Mouse (Mus musculus) forebrain, embryonic 14.5 days (tissue): Measurements from ENCODE around the gene Traf3ip3. TPM values are rescaled to one million over a fixed set of nuclear protein-coding genes. Genes with fewer than 3 reads are reported as not detected.

Source experiments
- ATAC-seq: fragments of 200-750 bp; cut with Nextera tagmentation; 2 replicates; pipeline ENCODE4 v1.8.0; 2017; ENCODE audit warnings: mild to moderate bottlenecking, moderate library complexity
- DNase-seq: peaks from one replicate; pipeline ENCODE4 v3.0.0-alpha.2; 2015; ENCODE audit warnings: low spot score
- H3K27ac ChIP-seq: fragments of 300-500 bp; sonication (generic); 2 replicates; pipeline ENCODE4 v1.5.1; 2014; ENCODE audit warnings: low read depth, mild to moderate bottlenecking, control low read depth, low read length, moderate library complexity
- H3K27me3 ChIP-seq: fragments of 300-500 bp; sonication (generic); replicated peaks from 2 replicates; pipeline ENCODE4 v1.6.1; 2014; ENCODE audit warnings: low read length, control low read depth, mixed read lengths; ENCODE audit not compliant: control insufficient read depth, insufficient read depth
- H3K36me3 ChIP-seq: fragments of 300-500 bp; sonication (generic); 2 replicates; pipeline ENCODE4 v1.6.1; 2014; ENCODE audit warnings: low read length, control low read depth; ENCODE audit not compliant: control insufficient read depth, insufficient read depth
- H3K4me1 ChIP-seq: fragments of 300-500 bp; sonication (generic); 2 replicates; pipeline ENCODE4 v1.6.1; 2014; ENCODE audit warnings: antibody characterized with exemption, low read length, control low read depth; ENCODE audit not compliant: control insufficient read depth, insufficient read depth
- H3K4me2 ChIP-seq: fragments of 300-500 bp; sonication (generic); 2 replicates; pipeline ENCODE4 v1.6.1; 2014; ENCODE audit warnings: mild to moderate bottlenecking, control low read depth, low read length
- H3K4me3 ChIP-seq: fragments of 300-500 bp; sonication (generic); 2 replicates; pipeline ENCODE4 v1.5.1; 2014; ENCODE audit warnings: low read depth, low read length, control low read depth
- H3K9ac ChIP-seq: fragments of 300-500 bp; sonication (generic); 2 replicates; pipeline ENCODE4 v1.6.1; 2014; ENCODE audit warnings: mild to moderate bottlenecking, low read length, control low read depth, moderate library complexity
- H3K9me3 ChIP-seq: fragments of 300-500 bp; sonication (generic); replicated peaks from 2 replicates; pipeline ENCODE4 v1.6.1; 2016; ENCODE audit warnings: low read length, control low read depth, mixed read lengths; ENCODE audit not compliant: control insufficient read depth
- WGBS: fragments of 180-500 bp; shearing (Covaris S2); extraction: QIAGEN DNeasy Blood & Tissue Kit; methylation state at CpG from one replicate; pipeline ENCODE4 v1.1.7; 2014; 5-methylcytosine and 5-hydroxymethylcytosine counted together
- polyA plus RNA-seq: library from polyadenylated mRNA; unstranded; fragments of >200 nt; fragmentation: Nextera tagmentation; extraction: Ambion mirVana; gene quantifications from 2 replicates; pipeline ENCODE4 v1.2.1, GENCODE M21; 2014

The Traf3ip3 gene
- polyA plus RNA-seq, 1 experiment from 2014 or later, result 1.5 TPM

- WGBS, result 81% methylated on average over 4 of the region's 4 CpGs
- Histone ChIP-seq H3K9me3 (no peaks in the 10 kb centered on the region), H3K27me3 (no peaks in the 10 kb centered on the region), H3K36me3 (no peaks in the 10 kb centered on the region), H3K4me3 (no peak overlapping the region), H3K4me1 (no peaks in the 10 kb centered on the region), H3K27ac (no peak overlapping the region), H3K4me2 (no peak overlapping the region), H3K9ac (no peak overlapping the region)
- ATAC-seq (no peak), DNase-seq (no peak)
These were observed 56.4 kb downstream of the Traf3ip3 start for GRCm38 (mm10) chr1:193145101-193145500.

- Histone ChIP-seq H3K4me3 (no peak overlapping the region), H3K36me3 (no peaks in the 10 kb centered on the region), H3K27me3 (no peaks in the 10 kb centered on the region), H3K4me1 (no peaks in the 10 kb centered on the region), H3K9ac (no peak overlapping the region), H3K4me2 (no peak overlapping the region), H3K9me3 (no peaks in the 10 kb centered on the region), H3K27ac (no peak overlapping the region)
- no peak for DNase-seq
- ATAC-seq, result no peak
- WGBS, result 90% methylated on average over 6 of the region's 6 CpGs
These were observed 57.0 kb downstream of the Traf3ip3 start for GRCm38 (mm10) chr1:193144516-193144915.

GRCm38 (mm10) chr1:193142517-193143062 is 58.9 kb downstream of the Traf3ip3 start:
- DNase-seq (no peak), ATAC-seq (no peak)
- Histone ChIP-seq H3K27me3 (no peaks in the 10 kb centered on the region), H3K4me1 (no peaks in the 10 kb centered on the region), H3K27ac (no peak overlapping the region), H3K9me3 (no peaks in the 10 kb centered on the region), H3K36me3 (no peaks in the 10 kb centered on the region), H3K4me2 (no peak overlapping the region), H3K4me3 (no peak overlapping the region), H3K9ac (no peak overlapping the region)
- 84% methylated on average over 8 of the region's 8 CpGs for WGBS

- Histone ChIP-seq H3K4me1 (no peaks in the 10 kb centered on the region), H3K27ac (no peak overlapping the region), H3K4me3 (no peak overlapping the region), H3K36me3 (no peaks in the 10 kb centered on the region), H3K27me3 (no peaks in the 10 kb centered on the region), H3K9ac (no peak overlapping the region), H3K9me3 (no peaks in the 10 kb centered on the region), H3K4me2 (no peak overlapping the region)
- ATAC-seq (no peak), DNase-seq (no peak)
- WGBS, result 75% methylated on average over 7 of the region's 7 CpGs
These were observed 60.4 kb downstream of the Traf3ip3 start for GRCm38 (mm10) chr1:193141118-193141517.

- H3K4me3 ChIP-seq, result no peak overlapping the region
- DNase-seq (no peak), ATAC-seq (no peak)
- no peaks in the 10 kb centered on the region for H3K27me3 ChIP-seq
- H3K4me2 ChIP-seq, result no peak overlapping the region
- H3K36me3 ChIP-seq, result no peaks in the 10 kb centered on the region
- no peak overlapping the region for H3K9ac ChIP-seq
- no peaks in the 10 kb centered on the region for H3K9me3 ChIP-seq
- no peaks in the 10 kb centered on the region for H3K4me1 ChIP-seq
- H3K27ac ChIP-seq, result no peak overlapping the region
- 52% methylated on average over 3 of the region's 3 CpGs for WGBS
These were observed 62.8 kb downstream of the Traf3ip3 start for GRCm38 (mm10) chr1:193138669-193139068.

GRCm38 (mm10) chr1:193138087-193138486 is 63.4 kb downstream of the Traf3ip3 start:
- Histone ChIP-seq H3K4me2 (no peak overlapping the region), H3K4me3 (no peak overlapping the region), H3K9ac (no peak overlapping the region), H3K27ac (no peak overlapping the region), H3K27me3 (no peaks in the 10 kb centered on the region), H3K36me3 (no peaks in the 10 kb centered on the region), H3K4me1 (no peaks in the 10 kb centered on the region), H3K9me3 (no peaks in the 10 kb centered on the region)
- ATAC-seq, result no peak
- DNase-seq, result peak; percentile 5
- WGBS, result 51% methylated on average over 7 of the region's 7 CpGs

GRCm38 (mm10) chr1:193133726-193134125 is 67.8 kb downstream of the Traf3ip3 start:
- Histone ChIP-seq H3K9ac (no peak overlapping the region), H3K36me3 (no peaks in the 10 kb centered on the region), H3K4me1 (peaks cover 9% of the 10 kb centered on the region), H3K4me2 (no peak overlapping the region), H3K4me3 (no peak overlapping the region), H3K9me3 (no peaks in the 10 kb centered on the region), H3K27ac (no peak overlapping the region), H3K27me3 (no peaks in the 10 kb centered on the region)
- ATAC-seq (no peak), DNase-seq (no peak)
- WGBS, result 90% methylated on average over 1 of the region's 1 CpGs

GRCm38 (mm10) chr1:193132385-193132784 is 69.1 kb downstream of the Traf3ip3 start:
- Histone ChIP-seq H3K4me3 (no peak overlapping the region), H3K4me1 (peaks cover 10% of the 10 kb centered on the region), H3K9ac (no peak overlapping the region), H3K27me3 (no peaks in the 10 kb centered on the region), H3K27ac (no peak overlapping the region), H3K36me3 (peaks cover 7% of the 10 kb centered on the region), H3K4me2 (no peak overlapping the region), H3K9me3 (no peaks in the 10 kb centered on the region)
- no peak for DNase-seq
- ATAC-seq, result no peak

- Histone ChIP-seq H3K4me3 (no peak overlapping the region), H3K9me3 (no peaks in the 10 kb centered on the region), H3K36me3 (peaks cover 17% of the 10 kb centered on the region), H3K4me2 (no peak overlapping the region), H3K27ac (no peak overlapping the region), H3K27me3 (no peaks in the 10 kb centered on the region), H3K4me1 (peaks cover 10% of the 10 kb centered on the region), H3K9ac (no peak overlapping the region)
- no peak for ATAC-seq
- WGBS, result 88% methylated on average over 6 of the region's 6 CpGs
- DNase-seq, result no peak
These were observed 70.1 kb downstream of the Traf3ip3 start for GRCm38 (mm10) chr1:193131311-193131948.
